Mouse (Mus musculus): ENCODE data around the gene Nans. TPM values are rescaled to one million over a fixed set of nuclear protein-coding genes. Genes with fewer than 3 reads are reported as not detected.

The Nans gene
- polyA plus RNA-seq, 1 experiment = 62.3 TPM

GRCm38 (mm10) chr4:46448886-46449285, 40.2 kb upstream of the Nans start:
- no peak overlapping the region for H3K4me2 ChIP-seq (ENCODE audit: low read depth)
- H3K27me3 ChIP-seq (ENCODE audit: control insufficient read depth, insufficient read depth, insufficient read length) = no peaks in the 10 kb centered on the region
- TF ChIP-seq SRF (IDR thresholded peaks at IDR 0.05; ENCODE audit: control insufficient read depth, insufficient read length, low read depth) (no peak), MAX (IDR thresholded peaks at IDR 0.05; ENCODE audit: low read depth) (no peak), MYOG (IDR thresholded peaks at IDR 0.05; ENCODE audit: control insufficient read depth in 1 of 3, insufficient read depth in 1 of 3, insufficient read length in 2 of 3, low read depth in 2 of 3) (no peak), TCF12 (IDR thresholded peaks at IDR 0.05; ENCODE audit: insufficient read depth, poor library complexity, severe bottlenecking) (no peak), POLR2A (IDR thresholded peaks at IDR 0.05; ENCODE audit: insufficient read length, low read depth) (no peak), USF1 (IDR thresholded peaks at IDR 0.05; ENCODE audit: low read depth) (no peak), POLR2AphosphoS2 (IDR thresholded peaks at IDR 0.05; ENCODE audit: insufficient read length, low read depth) (no peak), CEBPB (IDR thresholded peaks at IDR 0.05; ENCODE audit: insufficient read depth, poor library complexity, severe bottlenecking) (no peak), REST (IDR thresholded peaks at IDR 0.05; ENCODE audit: insufficient read depth, insufficient read length) (no peak), E2F4 (IDR thresholded peaks at IDR 0.05; ENCODE audit: insufficient read depth) (no peak), MYOD1 (IDR thresholded peaks at IDR 0.05; ENCODE audit: control insufficient read depth in 1 of 3, insufficient read length in 2 of 3, low read depth in 2 of 3) (no peak), TCF3 (IDR thresholded peaks at IDR 0.05; ENCODE audit: insufficient read length, low read depth) (no peak)
- H3K36me3 ChIP-seq (ENCODE audit: control insufficient read depth, insufficient read depth) = no peaks in the 10 kb centered on the region
- H3ac ChIP-seq (ENCODE audit: control insufficient read depth, insufficient read length) = no peak overlapping the region
- H3K4me3 ChIP-seq = no peak overlapping the region
- H3K79me2 ChIP-seq (ENCODE audit: control insufficient read depth, insufficient read depth) = peaks cover 16% of the 10 kb centered on the region

DNA sequence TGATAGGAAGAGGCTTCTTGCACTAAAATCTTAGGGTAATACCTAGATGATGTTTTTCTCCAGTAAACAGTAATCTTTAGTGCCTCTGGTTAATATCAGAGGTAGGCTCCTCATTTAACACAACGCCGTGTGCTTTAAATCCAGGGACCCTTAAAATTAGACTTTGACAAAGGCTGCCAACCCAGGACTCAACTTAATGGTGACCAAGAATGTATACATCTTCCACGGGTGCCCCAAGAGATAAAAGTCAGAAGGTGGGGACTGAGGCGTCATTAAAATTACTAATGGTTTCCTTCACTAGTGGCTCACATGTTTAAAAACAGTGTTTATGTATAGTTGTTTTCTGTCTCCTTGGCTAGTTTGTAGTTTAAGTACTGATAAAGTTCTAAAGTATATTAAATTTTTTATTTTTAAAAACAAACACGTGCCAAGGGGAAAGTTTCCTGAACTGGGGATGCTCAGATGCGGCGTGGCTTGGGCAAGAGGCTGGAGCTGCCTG, 39.0 kb upstream of the Nans start:
- Histone ChIP-seq H3K4me3 (peak overlapping the region; percentile 46), H3ac (ENCODE audit: control insufficient read depth, insufficient read length) (peak overlapping the region; percentile 97), H3K27me3 (ENCODE audit: control insufficient read depth, insufficient read depth, insufficient read length) (no peaks in the 10 kb centered on the region), H3K36me3 (ENCODE audit: control insufficient read depth, insufficient read depth) (no peaks in the 10 kb centered on the region), H3K79me2 (ENCODE audit: control insufficient read depth, insufficient read depth) (peaks cover 28% of the 10 kb centered on the region), H3K4me2 (ENCODE audit: low read depth) (peak overlapping the region; percentile 75)
- TF ChIP-seq MYOD1 (IDR thresholded peaks at IDR 0.05; ENCODE audit: control insufficient read depth in 1 of 3, insufficient read length in 2 of 3, low read depth in 2 of 3) (no peak), CEBPB (IDR thresholded peaks at IDR 0.05; ENCODE audit: insufficient read depth, poor library complexity, severe bottlenecking) (no peak), MYOG (IDR thresholded peaks at IDR 0.05; ENCODE audit: control insufficient read depth in 1 of 3, insufficient read depth in 1 of 3, insufficient read length in 2 of 3, low read depth in 2 of 3) (no peak), REST (IDR thresholded peaks at IDR 0.05; ENCODE audit: insufficient read depth, insufficient read length) (no peak), POLR2A (IDR thresholded peaks at IDR 0.05; ENCODE audit: insufficient read length, low read depth) (no peak), SRF (IDR thresholded peaks at IDR 0.05; ENCODE audit: control insufficient read depth, insufficient read length, low read depth) (no peak), TCF12 (IDR thresholded peaks at IDR 0.05; ENCODE audit: insufficient read depth, poor library complexity, severe bottlenecking) (no peak), USF1 (IDR thresholded peaks at IDR 0.05; ENCODE audit: low read depth) (no peak), TCF3 (IDR thresholded peaks at IDR 0.05; ENCODE audit: insufficient read length, low read depth) (no peak), POLR2AphosphoS2 (IDR thresholded peaks at IDR 0.05; ENCODE audit: insufficient read length, low read depth) (no peak), MAX (IDR thresholded peaks at IDR 0.05; ENCODE audit: low read depth) (no peak)

GRCm38 (mm10) chr4:46450519-46451131, 38.4 kb upstream of the Nans start, which contains the start of gene Anp32b:
TSS of gene Anp32b (plus strand) at chr4:46450902.
- Histone ChIP-seq H3K27me3 (ENCODE audit: control insufficient read depth, insufficient read depth, insufficient read length) (no peaks in the 10 kb centered on the region), H3ac (ENCODE audit: control insufficient read depth, insufficient read length) (peak within 1 kb of the TSS; percentile 97)
- no peak for TF ChIP-seq MAX (IDR thresholded peaks at IDR 0.05; ENCODE audit: low read depth)
- no peak for TF ChIP-seq USF1 (IDR thresholded peaks at IDR 0.05; ENCODE audit: low read depth)
- TF ChIP-seq MYOD1 (IDR thresholded peaks at IDR 0.05; ENCODE audit: control insufficient read depth in 1 of 3, insufficient read length in 2 of 3, low read depth in 2 of 3) = peak in 1 of 3 experiments; percentile 30
- no peak for TF ChIP-seq TCF12 (IDR thresholded peaks at IDR 0.05; ENCODE audit: insufficient read depth, poor library complexity, severe bottlenecking)
- TF ChIP-seq MYOG (IDR thresholded peaks at IDR 0.05; ENCODE audit: control insufficient read depth in 1 of 3, insufficient read depth in 1 of 3, insufficient read length in 2 of 3, low read depth in 2 of 3) = peak in 1 of 3 experiments; percentile 5
- no peak for TF ChIP-seq E2F4 (IDR thresholded peaks at IDR 0.05; ENCODE audit: insufficient read depth)
- peak; percentile 77 for TF ChIP-seq POLR2A (IDR thresholded peaks at IDR 0.05; ENCODE audit: insufficient read length, low read depth)
- TF ChIP-seq SRF (IDR thresholded peaks at IDR 0.05; ENCODE audit: control insufficient read depth, insufficient read length, low read depth) = no peak
- TF ChIP-seq REST (IDR thresholded peaks at IDR 0.05; ENCODE audit: insufficient read depth, insufficient read length) = no peak
- TF ChIP-seq POLR2AphosphoS2 (IDR thresholded peaks at IDR 0.05; ENCODE audit: insufficient read length, low read depth) = peak; percentile 69
- TF ChIP-seq TCF3 (IDR thresholded peaks at IDR 0.05; ENCODE audit: insufficient read length, low read depth) = no peak
- no peak for TF ChIP-seq CEBPB (IDR thresholded peaks at IDR 0.05; ENCODE audit: insufficient read depth, poor library complexity, severe bottlenecking)

DNA sequence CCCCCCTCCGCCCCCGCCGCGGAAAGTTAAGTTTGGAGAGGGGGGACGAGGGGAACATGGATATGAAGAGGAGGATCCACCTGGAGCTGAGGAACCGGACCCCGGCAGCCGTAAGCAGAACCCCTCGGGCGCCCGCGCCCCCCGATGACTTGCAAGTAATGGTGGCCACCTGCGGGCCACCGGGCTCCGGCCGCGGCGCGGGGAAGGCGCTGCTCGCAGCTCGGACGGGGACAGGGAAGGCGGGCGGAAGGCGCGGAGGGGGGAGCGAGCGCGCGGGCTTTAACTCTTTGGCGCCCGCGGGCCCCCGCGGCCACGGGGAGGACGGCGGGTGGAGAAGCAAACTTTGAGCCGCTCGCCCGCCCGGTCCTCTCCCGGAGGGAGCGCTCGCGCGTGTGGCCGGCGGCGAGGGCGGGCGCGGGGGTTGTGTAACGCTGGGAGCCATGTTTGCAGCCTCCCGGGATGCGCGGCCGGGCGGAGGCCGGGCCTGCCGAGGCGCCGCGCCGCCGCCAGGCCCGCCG, 37.7 kb upstream of the Nans start:
- Histone ChIP-seq H3K27me3 (ENCODE audit: control insufficient read depth, insufficient read depth, insufficient read length) (no peaks in the 10 kb centered on the region), H3ac (ENCODE audit: control insufficient read depth, insufficient read length) (peak overlapping the region; percentile 97), H3K36me3 (ENCODE audit: control insufficient read depth, insufficient read depth) (no peaks in the 10 kb centered on the region), H3K4me2 (ENCODE audit: low read depth) (no peak overlapping the region), H3K79me2 (ENCODE audit: control insufficient read depth, insufficient read depth) (peaks cover 41% of the 10 kb centered on the region), H3K4me3 (peak overlapping the region; percentile 46)
- no peak for TF ChIP-seq E2F4 (IDR thresholded peaks at IDR 0.05; ENCODE audit: insufficient read depth)
- no peak for TF ChIP-seq POLR2AphosphoS2 (IDR thresholded peaks at IDR 0.05; ENCODE audit: insufficient read length, low read depth)
- no peak for TF ChIP-seq TCF12 (IDR thresholded peaks at IDR 0.05; ENCODE audit: insufficient read depth, poor library complexity, severe bottlenecking)
- TF ChIP-seq TCF3 (IDR thresholded peaks at IDR 0.05; ENCODE audit: insufficient read length, low read depth) = no peak
- TF ChIP-seq MYOG (IDR thresholded peaks at IDR 0.05; ENCODE audit: control insufficient read depth in 1 of 3, insufficient read depth in 1 of 3, insufficient read length in 2 of 3, low read depth in 2 of 3) = no peak
- no peak for TF ChIP-seq CEBPB (IDR thresholded peaks at IDR 0.05; ENCODE audit: insufficient read depth, poor library complexity, severe bottlenecking)
- TF ChIP-seq POLR2A (IDR thresholded peaks at IDR 0.05; ENCODE audit: insufficient read length, low read depth) = peak; percentile 52

More at GRCm38 (mm10) chr4:46450519-46451131, 38.4 kb upstream of the Nans start, which contains the start of gene Anp32b:
- no peaks in the 10 kb centered on the region for H3K36me3 ChIP-seq (ENCODE audit: control insufficient read depth, insufficient read depth)
- H3K4me3 ChIP-seq = peak within 1 kb of the TSS; percentile 46
- H3K4me2 ChIP-seq (ENCODE audit: low read depth) = peak within 1 kb of the TSS; percentile 75
- H3K79me2 ChIP-seq (ENCODE audit: control insufficient read depth, insufficient read depth) = peaks cover 34% of the 10 kb centered on the region
